Mouse (Mus musculus) neural tube, embryonic 14.5 days (tissue): ENCODE data around the gene Nfil3. TPM values are rescaled to one million over a fixed set of nuclear protein-coding genes. Genes with fewer than 3 reads are reported as not detected.

Experiments used
- ATAC-seq: fragments of 200-750 bp; cut with Nextera tagmentation; 2 replicates; pipeline ENCODE4 v1.8.0; 2017; ENCODE audit warnings: low read depth, mild to moderate bottlenecking, moderate TSS enrichment, moderate library complexity
- H3K27ac ChIP-seq: fragments of 300-500 bp; sonication (generic); 2 replicates; pipeline ENCODE4 v1.5.1; 2014; ENCODE audit warnings: low read depth, mild to moderate bottlenecking, control low read depth, low read length, moderate library complexity, mixed read lengths
- H3K27me3 ChIP-seq: fragments of 300-500 bp; sonication (generic); 2 replicates; pipeline ENCODE4 v1.6.1; 2014; ENCODE audit warnings: low read length; ENCODE audit not compliant: control insufficient read depth, insufficient read depth
- H3K36me3 ChIP-seq: fragments of 300-500 bp; sonication (generic); 2 replicates; pipeline ENCODE4 v1.6.1; 2014; ENCODE audit warnings: low read length, mixed read lengths; ENCODE audit not compliant: control insufficient read depth, insufficient read depth
- H3K4me1 ChIP-seq: fragments of 300-500 bp; sonication (generic); 2 replicates; pipeline ENCODE4 v1.6.1; 2014; ENCODE audit warnings: low read length; ENCODE audit not compliant: control insufficient read depth, insufficient read depth
- H3K4me2 ChIP-seq: fragments of 300-500 bp; sonication (generic); 2 replicates; pipeline ENCODE4 v1.6.1; 2014; ENCODE audit warnings: mild to moderate bottlenecking, low read depth, low read length, control low read depth
- H3K4me3 ChIP-seq: fragments of 300-500 bp; sonication (generic); 2 replicates; pipeline ENCODE4 v1.5.1; 2014; ENCODE audit warnings: low read depth, low read length, control low read depth, mixed read lengths
- H3K9ac ChIP-seq: fragments of 300-500 bp; sonication (generic); replicated peaks from 2 replicates; pipeline ENCODE4 v1.6.1; 2014; ENCODE audit warnings: low read depth, mild to moderate bottlenecking, control low read depth, low read length, mixed read lengths
- H3K9me3 ChIP-seq: fragments of 300-500 bp; sonication (generic); 2 replicates; pipeline ENCODE4 v1.6.1; 2016; ENCODE audit warnings: low read length; ENCODE audit not compliant: control insufficient read depth
- WGBS: fragments of 180-500 bp; shearing (Covaris S2); extraction: QIAGEN DNeasy Blood & Tissue Kit; methylation state at CpG from one replicate; pipeline ENCODE4 v1.1.7; 2014; 5-methylcytosine and 5-hydroxymethylcytosine counted together
- polyA plus RNA-seq: library from polyadenylated mRNA; unstranded; fragments of >200 nt; fragmentation: Nextera tagmentation; extraction: Ambion mirVana; gene quantifications from 2 replicates; pipeline ENCODE4 v1.2.1, GENCODE M21; 2014

Gene Nfil3
- polyA plus RNA-seq, 1 experiment from 2014 or later = 49.5 TPM

DNA sequence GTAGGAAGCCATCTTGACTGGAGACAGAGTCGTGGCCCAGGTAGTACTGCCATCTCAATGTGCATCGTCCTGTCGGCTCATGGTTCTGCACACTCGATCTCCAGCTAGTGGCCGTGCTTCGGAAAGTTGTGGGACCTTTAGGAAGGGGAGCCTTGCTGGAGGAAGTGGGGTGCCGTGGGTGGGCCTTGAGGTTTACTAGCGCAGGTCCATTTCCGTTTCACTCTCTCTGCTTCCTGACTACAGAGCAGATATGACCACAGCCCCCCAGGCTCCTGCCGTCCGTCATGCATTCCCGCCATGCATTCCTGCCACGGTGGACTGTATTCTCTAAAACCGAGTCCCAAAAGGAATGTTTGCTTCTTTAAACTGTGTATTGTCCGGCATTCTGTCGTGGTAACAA lies 8.1 kb upstream of the Nfil3 start:
- no peak overlapping the region for H3K9ac ChIP-seq
- no peak overlapping the region for H3K4me2 ChIP-seq
- no peaks in the 10 kb centered on the region for H3K9me3 ChIP-seq
- H3K27me3 ChIP-seq = no peaks in the 10 kb centered on the region
- ATAC-seq = no peak
- no peak overlapping the region for H3K4me3 ChIP-seq
- 87% methylated on average over 16 of the region's 16 CpGs for WGBS
- H3K36me3 ChIP-seq = no peaks in the 10 kb centered on the region
- no peak overlapping the region for H3K27ac ChIP-seq
- no peaks in the 10 kb centered on the region for H3K4me1 ChIP-seq

GRCm38 (mm10) chr13:52987880-52988279 lies 7.0 kb upstream of the Nfil3 start:
- Histone ChIP-seq H3K27me3 (no peaks in the 10 kb centered on the region), H3K4me1 (no peaks in the 10 kb centered on the region), H3K36me3 (no peaks in the 10 kb centered on the region), H3K9ac (no peak overlapping the region), H3K27ac (no peak overlapping the region), H3K4me2 (no peak overlapping the region), H3K4me3 (no peak overlapping the region), H3K9me3 (no peaks in the 10 kb centered on the region)
- WGBS = 83% methylated on average over 1 of the region's 1 CpGs
- ATAC-seq = no peak

DNA sequence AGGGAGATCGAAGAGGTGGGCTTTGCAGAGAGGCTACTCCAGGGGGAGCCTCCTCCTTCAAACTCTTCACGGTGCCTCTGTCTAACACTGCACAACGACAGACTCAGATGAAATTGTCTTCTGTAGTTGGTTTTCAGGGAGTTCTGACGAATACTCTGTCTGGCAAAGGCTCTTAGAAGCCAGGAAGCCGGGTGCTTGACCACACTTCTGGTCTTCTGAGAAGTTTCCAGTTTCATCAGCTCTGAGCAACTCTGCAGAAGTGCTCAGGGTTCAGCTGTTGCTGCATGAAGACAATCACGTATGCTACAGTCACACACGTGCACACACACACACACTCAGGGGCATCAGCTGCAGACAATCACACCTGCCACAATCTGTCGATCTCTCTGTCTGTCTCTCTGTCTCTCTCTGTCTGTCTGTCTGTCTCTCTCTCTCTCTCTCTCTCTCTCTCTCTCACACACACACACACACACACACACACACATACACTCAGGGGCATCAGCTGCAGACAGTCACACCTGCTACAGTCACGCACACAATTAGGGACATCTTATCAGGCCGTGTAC lies 5.4 kb upstream of the Nfil3 start:
- no peak overlapping the region for H3K27ac ChIP-seq
- no peak overlapping the region for H3K9ac ChIP-seq
- no peak overlapping the region for H3K4me3 ChIP-seq
- 78% methylated on average over 10 of the region's 10 CpGs for WGBS
- no peak overlapping the region for H3K4me2 ChIP-seq
- H3K36me3 ChIP-seq = no peaks in the 10 kb centered on the region
- H3K27me3 ChIP-seq = no peaks in the 10 kb centered on the region
- no peak for ATAC-seq
- H3K4me1 ChIP-seq = peaks cover 5% of the 10 kb centered on the region; the same call in 1 of the 2 replicates
- H3K9me3 ChIP-seq = no peaks in the 10 kb centered on the region

GRCm38 (mm10) chr13:52985508-52986214 lies 4.8 kb upstream of the Nfil3 start:
- Histone ChIP-seq H3K4me2 (no peak overlapping the region), H3K27ac (no peak overlapping the region), H3K27me3 (no peaks in the 10 kb centered on the region), H3K36me3 (no peaks in the 10 kb centered on the region), H3K4me1 (peaks cover 5% of the 10 kb centered on the region; the same call in 1 of the 2 replicates), H3K9me3 (no peaks in the 10 kb centered on the region), H3K9ac (no peak overlapping the region), H3K4me3 (no peak overlapping the region)
- no peak for ATAC-seq
- WGBS = 84% methylated on average over 12 of the region's 12 CpGs

- no peaks in the 10 kb centered on the region for H3K36me3 ChIP-seq
- peak overlapping the region; percentile 92; the same call in 1 of the 2 replicates for H3K4me3 ChIP-seq
- WGBS = 2% methylated on average over 12 of the region's 12 CpGs
- H3K4me2 ChIP-seq = peak overlapping the region; percentile 97; the same call in 1 of the 2 replicates
- no peaks in the 10 kb centered on the region for H3K9me3 ChIP-seq
- ATAC-seq = no peak
- H3K9ac ChIP-seq = no peak overlapping the region
- H3K27me3 ChIP-seq = no peaks in the 10 kb centered on the region
- H3K4me1 ChIP-seq = peaks cover 7% of the 10 kb centered on the region; the same call in 1 of the 2 replicates
- no peak overlapping the region for H3K27ac ChIP-seq
Measured at GRCm38 (mm10) chr13:52982703-52983102, 1.8 kb upstream of the Nfil3 start.

DNA sequence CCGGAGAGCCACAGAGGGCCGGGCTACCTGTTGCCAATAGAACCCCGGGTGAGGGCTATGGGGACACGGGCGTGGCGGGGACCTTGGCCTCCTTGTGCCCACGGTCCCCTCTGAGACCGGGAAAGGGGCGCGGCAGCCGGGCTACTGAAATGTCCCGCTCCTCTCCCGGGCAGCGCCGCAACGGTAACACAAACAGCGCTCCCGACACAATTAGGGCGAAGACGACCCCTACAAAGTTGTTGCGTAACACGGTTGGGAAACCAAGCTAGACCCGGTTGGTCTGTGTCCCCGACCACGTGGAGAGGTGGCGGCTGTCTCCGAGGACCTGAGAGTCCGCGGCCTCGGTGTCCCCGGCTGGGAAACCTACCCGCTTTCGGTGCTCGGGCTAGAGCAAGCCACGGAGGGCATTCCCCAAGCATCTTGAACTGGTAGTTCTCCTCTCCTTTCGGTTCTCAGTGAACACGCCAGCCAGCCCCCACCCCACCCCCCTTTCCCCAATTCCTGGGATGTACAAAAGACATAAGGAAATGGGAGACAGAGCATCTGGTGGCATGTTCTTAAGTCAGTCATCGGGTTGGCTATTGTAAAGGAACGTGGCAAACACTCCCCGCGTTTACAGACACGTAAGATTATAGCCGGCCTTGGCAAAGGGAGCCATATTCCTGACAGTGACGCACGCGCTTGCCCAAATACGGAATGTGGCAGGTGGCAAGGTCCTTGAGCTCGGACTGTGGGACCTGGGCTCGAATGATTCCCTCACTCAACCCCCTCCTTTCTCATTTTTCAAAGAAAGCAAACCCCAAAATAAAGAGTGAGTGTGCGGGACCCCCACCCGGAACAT lies 788 bp upstream of the Nfil3 start:
- Histone ChIP-seq H3K4me1 (peaks cover 16% of the 10 kb centered on the region; the same call in 1 of the 2 replicates), H3K4me3 (peak overlapping the region; percentile 92), H3K4me2 (peak overlapping the region; percentile 97), H3K27ac (peak overlapping the region; percentile 98), H3K9me3 (no peaks in the 10 kb centered on the region), H3K36me3 (no peaks in the 10 kb centered on the region), H3K27me3 (no peaks in the 10 kb centered on the region), H3K9ac (peak overlapping the region; percentile 97)
- ATAC-seq = no peak
- 2% methylated on average over 49 of the region's 51 CpGs for WGBS

DNA sequence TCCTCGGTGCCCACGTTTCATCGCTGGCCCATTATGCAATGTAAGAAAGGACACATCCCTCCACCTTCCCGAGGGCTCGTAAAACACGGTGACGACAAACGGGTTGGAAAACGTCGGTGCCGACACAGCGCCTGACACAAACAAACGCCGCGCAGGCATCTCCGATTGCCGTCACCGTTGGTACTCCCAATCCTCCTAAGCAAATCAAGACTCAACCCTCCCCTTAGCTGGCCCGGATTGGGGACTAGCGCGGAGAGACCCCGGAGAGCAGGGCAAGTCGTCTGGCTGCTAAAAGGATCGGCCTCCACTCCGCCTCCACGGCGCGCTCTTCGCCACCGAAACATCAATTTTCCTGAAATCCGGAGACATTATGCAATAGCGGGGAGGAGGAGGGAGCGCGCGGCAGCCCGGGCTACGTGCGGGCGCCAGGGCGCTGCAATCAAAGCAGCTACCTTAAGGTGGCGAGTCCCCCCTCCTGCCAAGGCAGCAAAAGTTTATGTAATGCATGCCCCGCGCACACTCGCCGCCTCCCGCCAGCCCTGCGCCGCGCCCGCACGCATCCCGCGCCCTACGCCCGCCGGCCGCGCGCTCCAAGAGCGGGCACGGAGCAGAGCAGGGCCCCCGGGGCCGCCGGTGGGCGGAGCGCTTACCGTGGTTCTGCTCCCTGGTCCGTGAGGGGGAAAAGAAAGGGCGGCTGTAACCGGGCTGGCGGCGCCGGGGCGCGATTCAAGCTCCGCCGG lies 492 bp downstream of the Nfil3 start:
- H3K36me3 ChIP-seq = no peaks in the 10 kb centered on the region
- WGBS = under 1% methylated on average over 69 of the region's 77 CpGs
- H3K9me3 ChIP-seq = no peaks in the 10 kb centered on the region
- peaks cover 29% of the 10 kb centered on the region for H3K4me1 ChIP-seq
- H3K27me3 ChIP-seq = no peaks in the 10 kb centered on the region
- peak; percentile 80 for ATAC-seq
- H3K27ac ChIP-seq = peak overlapping the region; percentile 98
- H3K9ac ChIP-seq = peak overlapping the region; percentile 97
- peak overlapping the region; percentile 92 for H3K4me3 ChIP-seq
- peak overlapping the region; percentile 97 for H3K4me2 ChIP-seq

GRCm38 (mm10) chr13:52979331-52980051 lies 1.4 kb downstream of the Nfil3 start:
- Histone ChIP-seq H3K9ac (peak overlapping the region; percentile 97), H3K27ac (peak overlapping the region; percentile 98), H3K4me2 (peak overlapping the region; percentile 97), H3K9me3 (no peaks in the 10 kb centered on the region), H3K4me1 (peaks cover 30% of the 10 kb centered on the region), H3K4me3 (peak overlapping the region; percentile 92), H3K27me3 (no peaks in the 10 kb centered on the region), H3K36me3 (no peaks in the 10 kb centered on the region)
- no peak for ATAC-seq
- WGBS = under 1% methylated on average over 22 of the region's 22 CpGs
